Mouse (Mus musculus): ENCODE data around the gene 1700057G04Rik.

The 1700057G04Rik gene

GRCm38 (mm10) chr9:92309077-92309476 lies at the start of gene 1700057G04Rik:
Gene 1700057G04Rik (plus strand): TSS chr9:92309377.
- in situ Hi-C loops (cut with MseI, MboI): no loop called here

GRCm38 (mm10) chr9:92260481-92261159 lies 48.6 kb upstream of the 1700057G04Rik start:
- in situ Hi-C loops (cut with MseI, MboI): no loop called here

GRCm38 (mm10) chr9:92265719-92266118 lies 43.5 kb upstream of the 1700057G04Rik start:
- in situ Hi-C loops (cut with MseI, MboI): no loop called here

GRCm38 (mm10) chr9:92266558-92267171 lies 42.5 kb upstream of the 1700057G04Rik start:
- in situ Hi-C loops (cut with MseI, MboI): no loop called here

- in situ Hi-C loops (cut with MseI, MboI): no loop called here
These were observed 41.4 kb upstream of the 1700057G04Rik start for GRCm38 (mm10) chr9:92267732-92268131.

GRCm38 (mm10) chr9:92269829-92270404 lies 39.3 kb upstream of the 1700057G04Rik start:
- in situ Hi-C loops (cut with MseI, MboI): no loop called here

GRCm38 (mm10) chr9:92270927-92271326 lies 38.2 kb upstream of the 1700057G04Rik start:
- in situ Hi-C loops (cut with MseI, MboI): no loop called here

- in situ Hi-C loops (cut with MseI, MboI): no loop called here
These were observed 36.5 kb upstream of the 1700057G04Rik start for GRCm38 (mm10) chr9:92272650-92273049.

GRCm38 (mm10) chr9:92273271-92273670 lies 35.9 kb upstream of the 1700057G04Rik start:
- in situ Hi-C loops (cut with MseI, MboI): no loop called here

GRCm38 (mm10) chr9:92273956-92274762 lies 35.0 kb upstream of the 1700057G04Rik start:
- in situ Hi-C loops (cut with MseI, MboI): no loop called here

GRCm38 (mm10) chr9:92275486-92276207 lies 33.5 kb upstream of the 1700057G04Rik start, which contains the start of gene Plscr2:
Gene Plscr2 (plus strand): TSS chr9:92275602.
- in situ Hi-C loops (cut with MseI, MboI): no loop called here

GRCm38 (mm10) chr9:92276360-92276759 lies 32.8 kb upstream of the 1700057G04Rik start:
- in situ Hi-C loops (cut with MseI, MboI): no loop called here

- in situ Hi-C loops (cut with MseI, MboI): no loop called here
These were observed 29.1 kb upstream of the 1700057G04Rik start for GRCm38 (mm10) chr9:92280048-92280447.

GRCm38 (mm10) chr9:92282563-92283171 lies 26.5 kb upstream of the 1700057G04Rik start:
- in situ Hi-C loops (cut with MseI, MboI): no loop called here

- in situ Hi-C loops (cut with MseI, MboI): no loop called here
These were observed 19.5 kb upstream of the 1700057G04Rik start for GRCm38 (mm10) chr9:92289675-92290074.

- in situ Hi-C loops (cut with MseI, MboI): no loop called here
These were observed 17.0 kb upstream of the 1700057G04Rik start for GRCm38 (mm10) chr9:92292169-92292568.

- in situ Hi-C loops (cut with MseI, MboI): no loop called here
These were observed 16.3 kb upstream of the 1700057G04Rik start for GRCm38 (mm10) chr9:92292922-92293321.

GRCm38 (mm10) chr9:92293560-92294548 lies 15.3 kb upstream of the 1700057G04Rik start:
- in situ Hi-C loops (cut with MseI, MboI): no loop called here

GRCm38 (mm10) chr9:92298288-92298687 lies 10.9 kb upstream of the 1700057G04Rik start:
- in situ Hi-C loops (cut with MseI, MboI): no loop called here

- in situ Hi-C loops (cut with MseI, MboI): no loop called here
These were observed 8.0 kb upstream of the 1700057G04Rik start for GRCm38 (mm10) chr9:92301213-92301612.

Measured in mouse trophoblast stem cell (cell line).